27 mouse cellular contexts compared by ENCODE assay signal in genomic region chr12:8324086-8324485, GRCm38 (mm10). TPM values are rescaled to one million over a fixed set of nuclear protein-coding genes. Genes with fewer than 3 reads are reported as not detected.
"Had no signal": no experiment of that assay in that cellular context is flagged by ENCODE, and none has a peak within 500 bp of the region (broad histone marks: within the 10 kb centered on the region; RNA-seq: fewer than 3 reads in every experiment).

No protein-coding gene starts in this region.

- DNase-seq: gastrocnemius, postnatal 14 days; gastrocnemius, postnatal 36 days; heart, adult 18-20 months; heart, postnatal 14 days; kidney, adult 11 months; kidney, adult 2 months; kidney, adult 9 months; kidney, postnatal 14 days; kidney, postnatal 36 days; layer of hippocampus, postnatal 36 days; left cerebral cortex, postnatal 4 days; lung, adult 18-20 months had no signal

- H3K27ac ChIP-seq: heart, embryonic 10.5 days; heart, embryonic 15.5 days; hindbrain, embryonic 13.5 days; hindbrain, embryonic 15.5 days; hindbrain, postnatal 0 days; kidney, embryonic 15.5 days; kidney, postnatal 0 days; limb, embryonic 13.5 days; limb, embryonic 15.5 days; liver, embryonic 12.5 days; liver, embryonic 14.5 days had no signal

- H3K4me3 ChIP-seq: heart, embryonic 10.5 days; heart, embryonic 12.5 days; heart, embryonic 15.5 days; hindbrain, embryonic 13.5 days; hindbrain, embryonic 15.5 days; kidney, embryonic 15.5 days; limb, embryonic 13.5 days; limb, embryonic 15.5 days; liver, embryonic 12.5 days had no signal

RNA-seq across cellular contexts. Expression of gene Gdf7, which starts 22.3 kb away (rescaled TPM):
- total RNA-seq: gastrocnemius, adult 8-10 months; gastrocnemius, postnatal 14 days; gastrocnemius, postnatal 36 days; hematopoietic stem cell, adult 5-6 weeks; left cerebral cortex, postnatal 4 days; liver, adult 2 months had no signal
